Mouse (Mus musculus): ENCODE results near the gene Gjb3.

The Gjb3 gene

DNA sequence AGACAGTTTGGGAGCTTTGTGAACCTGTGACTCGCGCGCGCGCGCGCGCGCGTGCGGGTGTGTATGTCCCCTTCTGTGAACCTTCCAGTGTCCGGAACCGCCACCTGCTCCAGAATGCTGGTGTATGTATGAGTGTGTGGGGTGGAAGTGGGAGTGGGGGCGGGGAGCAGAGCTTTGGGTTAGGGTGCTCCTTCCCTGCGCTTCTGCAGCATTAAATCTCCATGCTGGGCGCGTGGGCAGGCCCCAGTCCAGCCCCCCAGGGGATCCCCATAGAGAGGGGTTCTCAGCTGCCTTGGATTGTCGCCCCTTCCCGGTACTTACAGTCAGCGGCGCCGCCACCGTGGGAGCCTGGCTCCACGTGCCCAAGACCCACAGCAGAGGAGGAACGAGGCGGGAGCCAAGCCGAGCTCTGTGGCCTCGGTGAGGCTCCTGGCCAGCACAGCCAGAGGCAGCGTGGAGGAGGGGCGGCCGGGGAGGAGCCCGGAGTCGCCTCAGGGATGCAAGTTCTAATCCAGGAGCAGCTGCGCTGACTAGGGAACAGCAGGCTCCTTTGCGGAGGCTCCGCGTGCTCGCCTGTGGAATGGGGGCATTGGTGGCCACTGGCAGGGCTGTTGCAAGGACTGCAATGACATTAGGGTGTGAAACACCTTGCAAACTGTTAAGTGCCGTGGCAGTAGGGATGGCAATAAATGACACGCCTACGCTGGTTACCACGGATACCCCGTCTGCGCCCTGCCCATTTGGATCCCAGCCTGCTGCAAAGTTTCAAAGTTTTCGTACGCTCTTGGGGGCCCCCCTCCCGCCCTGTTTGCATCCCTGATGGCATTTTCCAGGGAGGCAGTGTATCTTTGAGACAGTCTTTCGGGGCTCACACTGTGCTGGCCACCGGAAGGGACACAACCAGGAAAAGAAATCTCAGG is at the start of gene Gjb3:
Gjb3 (minus strand) TSS at position 664 of the 920 bp plus-strand sequence.
- DNase-seq (ENCODE audit: low read depth): no peak

DNA sequence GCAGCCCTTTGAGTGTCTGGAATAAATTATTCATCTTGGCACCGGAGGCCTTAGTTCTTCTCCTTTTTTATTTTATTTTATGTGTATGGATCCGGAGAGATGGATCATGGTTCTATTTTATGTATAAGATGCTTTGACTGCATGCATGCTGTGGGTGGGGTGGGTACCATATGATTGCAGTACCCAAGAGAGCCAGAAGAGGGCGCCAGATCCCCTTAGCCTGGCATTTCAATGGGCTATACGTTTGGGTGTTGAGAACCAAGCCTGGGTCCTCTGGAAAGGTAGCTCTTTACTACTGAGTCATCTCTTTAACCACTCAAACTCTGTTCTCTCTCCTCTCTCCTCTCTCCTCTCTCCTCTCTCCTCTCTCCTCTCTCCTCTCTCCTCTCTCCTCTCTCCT is 46.7 kb upstream of the Gjb3 start:
- peak; percentile 25 for DNase-seq (ENCODE audit: low read depth)

DNA sequence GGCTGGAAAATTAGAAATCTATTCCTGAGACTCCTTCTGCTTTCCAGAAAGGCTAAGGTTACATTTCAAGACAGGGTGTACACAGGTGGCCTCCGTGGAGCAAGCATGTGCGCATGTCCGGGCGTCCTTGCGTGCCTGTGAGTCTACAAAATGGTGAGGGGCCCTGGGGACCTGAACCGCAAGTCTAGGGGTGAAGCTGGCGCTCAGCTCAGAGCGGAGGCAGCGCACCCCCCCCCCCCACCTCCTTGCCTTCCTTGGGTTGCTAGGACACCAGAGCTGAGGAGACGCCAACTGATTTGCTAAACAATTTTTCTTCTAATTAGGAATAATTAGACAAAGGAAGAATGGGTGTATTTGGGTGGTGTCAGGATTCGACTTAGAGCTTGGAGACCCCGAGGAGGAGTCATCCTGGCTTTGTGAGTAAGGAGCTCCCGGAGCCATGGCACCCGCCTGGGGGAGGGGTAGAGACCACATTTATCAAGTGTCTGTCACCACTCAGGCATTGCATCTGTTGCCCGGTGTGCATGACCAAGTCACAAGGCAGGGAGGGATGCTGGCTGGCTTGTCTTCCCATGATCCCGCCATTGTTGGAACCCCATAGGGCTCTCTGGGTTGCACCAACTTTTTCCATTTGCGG is 45.0 kb upstream of the Gjb3 start:
- no peak for DNase-seq (ENCODE audit: low read depth)

DNA sequence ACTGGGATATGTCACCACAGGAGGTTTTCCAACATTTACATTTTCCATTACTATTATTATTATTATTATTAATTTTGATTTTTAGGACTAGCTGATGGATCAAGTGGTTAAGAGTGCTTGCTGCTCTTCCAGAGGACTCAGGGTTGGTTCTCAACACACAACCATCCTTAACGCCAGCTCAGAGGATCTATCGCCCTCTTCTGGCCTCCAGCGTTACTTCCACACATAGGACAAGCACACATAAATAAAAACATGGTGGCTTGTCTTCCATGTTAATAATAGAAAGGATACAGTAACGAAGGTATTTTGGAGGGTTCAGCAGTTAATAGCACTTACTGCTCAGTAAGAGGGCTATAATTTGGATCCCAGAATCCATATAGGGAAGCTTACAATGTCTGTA is 44.0 kb upstream of the Gjb3 start:
- no peak for DNase-seq (ENCODE audit: low read depth)

DNA sequence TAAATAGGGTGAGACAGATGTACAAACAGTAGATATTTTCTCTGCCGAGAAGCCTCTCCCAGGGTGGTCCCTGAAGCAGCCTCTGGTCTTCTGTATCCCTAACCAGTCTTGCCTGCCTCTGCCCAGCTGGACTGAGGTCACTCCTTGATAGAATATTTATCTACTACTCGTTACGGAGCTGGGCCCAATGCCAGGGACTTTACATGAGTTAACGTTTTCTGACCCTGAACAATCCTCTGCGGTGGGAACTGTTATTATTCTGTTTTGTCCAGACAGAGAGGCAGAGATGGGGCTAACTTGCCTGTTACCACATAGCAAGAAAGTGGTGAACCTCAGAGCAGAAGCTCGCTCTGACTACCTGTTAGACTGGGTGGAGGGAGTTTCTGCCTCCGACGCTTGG is 42.8 kb upstream of the Gjb3 start:
- DNase-seq (ENCODE audit: low read depth): no peak

DNA sequence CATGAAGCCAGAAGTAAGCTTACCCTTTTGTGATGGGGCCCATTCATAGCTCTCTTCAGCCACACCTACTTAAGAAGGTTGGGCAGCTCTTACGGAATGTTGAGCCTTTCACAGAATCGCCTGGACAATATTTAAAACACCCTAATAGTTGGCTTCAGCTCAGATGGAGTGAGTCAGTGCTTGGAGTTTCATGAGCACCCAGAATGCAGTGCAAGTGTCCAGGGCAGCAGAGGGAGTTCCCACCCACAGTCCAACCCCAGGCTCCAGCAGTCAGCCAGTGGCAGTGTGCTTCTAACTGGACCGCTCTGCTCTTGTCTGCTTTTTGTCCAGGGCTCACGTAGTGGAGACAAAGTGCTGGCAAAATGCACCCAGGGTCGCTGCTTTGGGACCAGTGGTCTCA is 40.9 kb upstream of the Gjb3 start:
- DNase-seq (ENCODE audit: low read depth): no peak

DNA sequence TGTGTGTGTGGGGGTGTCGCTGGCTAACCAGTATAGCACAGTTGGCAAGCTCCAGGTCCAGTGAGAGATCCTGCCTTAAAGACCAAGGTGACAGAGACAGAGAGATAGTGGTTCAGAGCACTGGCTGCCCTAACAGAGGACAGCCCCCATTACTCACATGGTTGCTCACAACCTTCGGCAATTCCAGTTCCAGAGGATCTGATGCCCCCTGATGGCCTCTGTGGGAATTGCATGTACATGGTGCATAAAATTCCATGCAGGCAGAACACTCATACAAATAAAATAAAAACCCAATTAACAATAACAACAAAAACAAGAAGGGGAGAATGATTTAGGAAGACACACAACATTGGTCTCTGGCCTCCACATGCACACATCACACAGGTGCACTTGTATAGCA is 39.8 kb upstream of the Gjb3 start:
- DNase-seq (ENCODE audit: low read depth): peak; percentile 21

DNA sequence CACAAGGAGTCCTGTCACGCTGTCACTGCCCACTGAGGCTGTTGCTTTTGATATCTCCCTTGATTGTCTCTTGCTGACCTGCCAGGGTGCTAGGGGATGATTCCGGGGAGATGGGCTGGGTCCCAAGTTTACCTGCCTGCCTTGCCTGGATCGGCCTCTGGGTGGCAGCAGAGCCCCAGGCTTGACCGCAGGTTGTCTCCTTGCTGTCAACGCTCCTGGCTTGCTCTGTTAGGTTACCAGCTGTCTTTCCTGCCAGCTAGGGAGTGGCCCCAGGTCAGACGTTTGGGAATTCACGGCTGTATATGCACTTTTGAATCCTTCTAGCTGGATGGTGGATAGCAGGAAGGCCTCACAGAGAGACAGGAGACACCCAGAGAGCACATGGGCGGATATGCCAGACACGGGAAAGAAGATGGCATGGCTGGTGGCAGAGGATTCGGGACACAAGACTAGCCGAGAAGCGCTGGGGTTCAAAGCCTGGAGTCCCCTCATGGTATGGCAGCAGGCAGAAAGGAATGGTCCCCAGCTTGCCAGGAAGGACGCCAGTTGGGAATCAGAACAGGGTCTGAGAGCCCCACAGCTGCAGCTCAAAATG is 37.8 kb upstream of the Gjb3 start:
- peak; percentile 32 for DNase-seq (ENCODE audit: low read depth)

DNA sequence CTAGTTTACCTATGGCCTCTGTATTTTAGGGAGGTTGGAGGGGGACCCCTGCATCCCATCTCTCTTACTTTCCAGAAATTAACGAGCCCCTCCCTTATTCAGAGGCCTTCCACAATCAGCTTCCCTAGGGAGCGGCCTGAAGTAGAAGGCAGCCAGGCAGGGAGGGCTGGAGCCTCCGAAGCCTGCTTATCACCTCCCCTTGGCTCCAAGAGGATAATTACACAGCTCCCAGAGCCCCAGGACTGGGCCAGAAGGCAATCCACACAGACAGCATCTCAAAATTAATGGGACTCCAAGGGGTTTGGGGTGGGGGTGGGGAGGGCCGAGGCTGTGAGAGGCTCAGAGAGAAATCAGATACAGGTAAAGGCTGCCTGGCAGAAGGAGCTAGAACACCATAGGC is 35.2 kb upstream of the Gjb3 start:
- no peak for DNase-seq (ENCODE audit: low read depth)

DNA sequence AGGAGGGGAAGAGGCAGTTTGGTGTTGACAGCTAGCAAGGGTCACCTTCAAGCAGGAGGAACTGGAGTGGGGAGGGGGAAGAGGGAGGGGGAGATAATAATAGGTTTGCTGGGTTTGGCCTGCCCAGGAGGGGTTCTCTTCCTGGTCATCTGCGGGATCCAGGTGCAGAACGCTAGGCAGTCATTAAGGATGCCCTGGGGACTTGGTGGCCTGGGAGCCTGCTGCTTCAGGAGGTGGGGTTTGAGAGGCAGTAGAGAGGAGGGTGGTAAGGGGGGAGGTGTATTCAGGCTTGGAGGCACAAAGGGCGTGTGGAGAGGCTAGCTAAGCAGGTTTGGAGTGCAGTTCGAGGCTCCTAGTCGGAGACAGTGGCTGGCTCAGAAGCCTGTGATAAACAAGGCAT is 34.8 kb upstream of the Gjb3 start:
- no peak for DNase-seq (ENCODE audit: low read depth)

DNA sequence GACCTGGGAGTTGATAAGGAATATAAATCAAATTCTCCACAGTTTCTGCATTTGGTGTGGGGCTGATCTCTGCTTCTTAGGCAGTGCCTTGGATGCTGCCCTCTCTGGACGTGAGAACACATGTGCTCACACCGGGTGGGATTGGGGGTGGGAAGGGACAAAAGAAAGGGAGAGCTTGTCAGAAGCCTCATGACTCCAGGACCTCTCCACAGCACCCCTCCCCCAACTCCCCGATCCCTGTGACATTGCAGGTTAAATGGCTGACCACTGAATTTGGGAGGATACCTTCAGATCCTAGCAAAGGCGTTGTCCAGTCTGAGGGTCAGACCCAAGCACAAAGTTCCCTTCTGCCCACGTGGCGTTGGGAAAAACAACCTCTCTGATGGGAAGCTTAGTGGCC is 33.8 kb upstream of the Gjb3 start:
- no peak for DNase-seq (ENCODE audit: low read depth)

DNA sequence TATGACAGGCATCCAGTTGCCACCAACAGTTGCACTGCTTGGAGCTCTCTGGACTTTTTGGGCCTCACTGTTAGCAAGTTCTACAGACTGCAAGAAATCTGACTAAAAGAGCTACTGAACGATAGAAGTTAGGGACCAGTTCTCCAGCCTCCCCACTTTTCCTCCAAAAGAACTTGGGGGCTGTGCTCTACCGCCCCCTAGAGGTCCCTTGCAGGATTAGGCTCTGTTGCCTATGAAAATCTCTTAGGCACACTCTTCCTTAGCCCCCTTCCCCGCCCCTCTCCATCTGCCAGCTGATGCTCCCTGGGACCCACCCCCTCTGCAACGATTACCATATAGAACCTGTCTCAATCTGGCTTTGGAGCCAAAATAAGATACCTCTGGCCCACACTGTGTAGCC is 32.7 kb upstream of the Gjb3 start:
- DNase-seq (ENCODE audit: low read depth): peak; percentile 12

DNA sequence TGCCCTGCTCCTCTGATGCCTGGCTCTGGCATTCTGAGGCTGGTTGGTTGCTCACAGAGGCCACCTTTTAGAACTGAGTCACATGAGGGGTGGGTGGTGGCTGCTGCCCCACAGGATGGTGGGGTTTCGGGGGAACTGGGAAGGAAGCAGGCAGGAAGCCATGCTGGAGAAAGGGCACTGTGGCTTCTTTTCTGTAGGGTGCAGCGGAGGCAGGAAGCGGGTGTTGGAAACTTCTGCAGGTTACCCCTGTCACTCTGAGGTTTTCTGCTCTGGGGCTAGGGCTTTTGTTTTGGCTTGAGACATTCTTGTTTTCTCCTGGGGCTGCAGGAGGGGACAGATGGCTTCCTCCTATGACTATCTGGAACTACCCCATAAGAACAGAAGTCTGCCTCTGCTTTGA is 31.9 kb upstream of the Gjb3 start:
- no peak for DNase-seq (ENCODE audit: low read depth)

DNA sequence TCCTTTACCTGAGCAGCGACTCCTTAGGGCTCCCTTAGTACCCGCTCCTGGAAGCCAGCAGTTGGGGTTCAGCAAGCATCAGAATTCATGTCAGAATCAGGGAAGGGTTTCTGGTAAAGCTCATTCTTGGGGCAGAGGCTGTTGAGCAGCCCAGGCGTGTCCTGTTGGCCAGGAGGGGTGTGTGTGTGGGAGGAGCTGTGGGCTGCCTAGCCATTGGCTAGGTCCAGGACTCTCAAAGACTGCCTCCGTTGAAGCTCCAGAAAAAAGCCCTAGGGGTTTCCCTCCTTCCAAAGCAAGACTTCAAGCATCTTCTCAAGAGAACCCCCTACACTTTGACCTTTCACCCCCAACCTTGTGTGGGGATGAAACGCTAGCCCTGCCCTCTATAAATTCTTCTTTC is 27.4 kb upstream of the Gjb3 start, which contains the start of gene Gjb5:
Gjb5 (minus strand) TSS at position 164 of the 400 bp plus-strand sequence.
- no peak for DNase-seq (ENCODE audit: low read depth)

DNA sequence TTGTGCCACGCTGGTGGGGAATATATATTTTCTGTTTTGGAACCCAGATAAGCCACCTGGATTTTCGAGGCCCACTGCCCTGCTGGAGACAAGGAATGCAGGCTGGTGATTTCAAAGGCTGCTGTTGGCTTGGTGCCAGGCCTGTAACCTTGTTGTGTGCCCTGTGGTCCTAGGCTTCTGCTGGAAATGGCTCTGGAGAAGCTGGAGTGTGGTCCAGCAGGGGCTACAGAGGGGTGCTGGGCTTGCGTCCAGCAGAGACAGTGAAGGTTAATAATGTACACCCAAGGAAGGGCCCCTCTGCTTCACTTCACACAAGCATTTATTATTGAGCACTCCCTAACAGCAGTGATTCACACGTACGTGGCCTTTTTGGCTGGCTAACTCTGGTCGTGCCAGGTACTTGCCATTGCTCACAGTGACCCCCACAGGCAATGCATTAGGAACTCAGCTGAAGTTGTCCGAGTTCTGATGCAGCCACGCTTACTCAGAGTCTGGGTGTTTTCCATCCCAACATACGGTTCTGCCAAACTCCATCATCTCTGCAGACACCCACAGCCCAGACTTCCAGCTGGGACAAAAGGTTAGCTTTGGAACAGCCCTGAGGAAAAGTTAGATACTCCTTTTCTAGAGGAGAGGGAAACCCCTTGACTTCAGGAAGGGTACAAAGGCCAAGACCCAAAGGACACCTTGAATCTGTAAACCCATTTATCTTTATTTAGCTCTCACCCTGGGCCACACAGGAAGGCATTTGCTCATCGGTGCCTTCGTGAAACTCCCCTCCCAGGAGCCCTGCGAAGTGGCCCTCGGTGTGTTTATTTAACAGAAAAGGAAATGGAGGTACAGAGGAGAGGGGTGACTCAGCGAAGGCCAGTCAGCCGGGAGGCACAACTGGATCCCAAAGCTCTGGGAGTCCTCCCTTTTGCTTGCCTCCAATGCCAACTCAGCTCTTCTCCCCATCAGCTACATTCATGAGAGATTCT is 24.2 kb upstream of the Gjb3 start:
- DNase-seq (ENCODE audit: low read depth): no peak

DNA sequence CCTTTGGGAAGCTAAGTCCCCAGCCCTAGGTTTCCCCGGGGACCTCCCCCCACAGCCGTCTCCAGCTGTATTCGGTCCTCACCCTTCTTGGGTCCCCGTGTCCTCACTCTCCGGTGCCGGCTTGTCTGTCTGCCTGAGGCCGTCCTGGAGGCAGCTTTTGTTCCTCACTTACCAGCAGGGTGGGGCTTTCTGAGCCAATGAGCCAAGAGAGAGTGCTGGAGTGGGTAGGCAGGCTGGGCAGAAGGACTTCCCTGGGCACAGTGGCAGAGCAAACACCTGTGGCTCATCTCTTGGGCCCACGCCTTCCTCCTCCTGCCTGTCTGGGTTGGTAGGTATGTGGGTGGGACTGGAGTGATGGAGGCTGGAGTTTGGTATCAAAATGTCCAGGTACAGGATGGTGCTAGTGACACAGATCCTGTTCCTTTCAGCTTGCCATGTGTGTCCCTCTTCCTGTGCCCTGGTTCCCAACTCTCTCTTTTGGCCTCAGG is 23.4 kb upstream of the Gjb3 start, which contains the start of gene Gjb4:
Gjb4 (minus strand) TSS at position 131 of the 488 bp plus-strand sequence.
- no peak for DNase-seq (ENCODE audit: low read depth)

DNA sequence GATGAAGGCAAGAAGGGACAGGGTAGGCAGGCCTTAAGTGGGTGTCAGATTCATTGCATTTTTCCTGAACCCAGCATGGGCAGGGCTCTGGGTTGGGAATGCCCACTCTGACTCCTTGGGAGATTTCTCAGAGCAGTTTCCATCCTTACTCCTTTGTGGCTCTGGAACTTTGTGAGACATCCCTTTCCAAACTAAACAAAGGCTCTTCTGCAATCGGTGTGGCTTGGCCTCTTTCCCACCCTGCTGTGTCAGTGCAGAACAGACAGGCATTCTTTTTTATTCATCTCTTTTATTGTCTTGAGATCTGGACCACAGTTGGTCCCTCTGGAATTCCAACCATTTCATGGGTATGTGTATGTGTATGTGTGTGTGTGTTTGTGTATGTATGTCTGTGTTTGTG is 21.9 kb upstream of the Gjb3 start:
- no peak for DNase-seq (ENCODE audit: low read depth)

DNA sequence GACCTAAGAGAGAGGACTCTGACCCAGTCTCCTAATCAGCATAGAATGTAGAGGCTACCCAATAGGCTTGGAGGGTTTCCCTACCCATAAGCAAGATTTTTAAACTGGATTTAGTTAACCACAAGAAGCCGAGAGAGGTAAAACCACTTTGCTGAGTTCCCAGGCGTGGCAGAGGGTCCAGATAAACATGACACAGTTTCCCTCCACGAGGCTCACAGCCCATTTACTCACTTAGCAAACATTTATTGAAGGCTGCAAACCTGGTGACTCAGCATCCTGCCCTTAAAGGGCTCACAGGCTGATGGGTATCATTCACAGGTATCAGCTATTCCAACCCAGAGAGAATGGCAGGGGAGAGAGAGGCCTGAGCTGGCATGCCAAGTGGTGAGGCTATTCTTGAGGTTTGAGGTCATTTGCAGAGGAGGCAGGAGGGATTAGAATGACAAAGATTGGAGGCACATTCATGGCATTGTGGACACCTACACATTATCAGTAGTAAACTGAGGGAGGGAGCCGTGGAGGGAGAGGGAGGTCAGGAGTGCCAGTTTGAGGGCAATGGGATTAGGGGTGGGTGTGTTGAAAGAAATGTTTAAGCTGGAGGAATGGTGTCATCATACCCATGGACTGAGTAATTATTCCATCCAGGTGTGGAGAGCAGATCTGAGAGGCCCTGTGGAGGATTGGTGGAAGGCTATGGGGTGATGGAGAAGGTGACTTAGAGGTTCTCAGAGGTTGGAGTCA is 19.1 kb upstream of the Gjb3 start:
- DNase-seq (ENCODE audit: low read depth): no peak

DNA sequence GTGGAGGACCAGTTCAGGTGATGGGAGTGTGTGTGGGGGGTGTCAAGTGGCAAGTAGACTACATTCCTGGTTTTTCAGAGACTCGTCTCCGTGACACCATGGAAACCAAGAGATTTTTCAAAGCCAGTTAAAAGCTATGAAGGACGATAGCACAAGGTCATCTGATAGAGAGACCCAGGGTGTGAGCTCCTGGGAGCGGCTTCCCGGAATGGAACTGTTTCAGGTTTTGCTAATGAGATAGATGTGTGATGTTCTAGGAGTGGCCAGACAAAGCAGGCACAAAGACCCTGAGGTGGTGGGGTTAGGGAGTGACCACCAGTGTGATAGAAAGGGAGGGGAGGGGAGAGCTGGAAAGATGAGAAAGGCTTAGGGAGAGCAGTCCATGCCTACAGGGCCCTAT is 14.4 kb upstream of the Gjb3 start:
- no peak for DNase-seq (ENCODE audit: low read depth)

DNA sequence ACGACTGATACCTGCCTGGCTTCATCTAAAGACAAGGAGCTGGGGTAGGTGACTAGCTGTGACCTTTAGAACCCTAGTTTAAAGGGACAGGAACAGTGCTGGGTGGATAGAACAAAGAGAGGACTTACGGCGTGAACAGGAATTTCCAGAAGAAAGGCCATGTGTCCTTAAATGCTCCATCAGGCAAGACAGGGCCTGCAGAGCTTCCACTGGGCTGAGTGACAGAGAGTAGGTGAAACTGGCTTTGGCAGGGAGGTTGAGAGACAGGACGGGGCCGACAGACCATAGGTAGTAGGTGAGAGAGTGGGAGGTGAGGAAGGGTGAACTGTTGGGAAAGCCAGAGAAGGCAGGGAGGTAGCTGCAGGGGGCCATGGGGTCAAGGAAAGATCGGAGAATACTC is 10.7 kb upstream of the Gjb3 start:
- DNase-seq (ENCODE audit: low read depth): no peak

DNA sequence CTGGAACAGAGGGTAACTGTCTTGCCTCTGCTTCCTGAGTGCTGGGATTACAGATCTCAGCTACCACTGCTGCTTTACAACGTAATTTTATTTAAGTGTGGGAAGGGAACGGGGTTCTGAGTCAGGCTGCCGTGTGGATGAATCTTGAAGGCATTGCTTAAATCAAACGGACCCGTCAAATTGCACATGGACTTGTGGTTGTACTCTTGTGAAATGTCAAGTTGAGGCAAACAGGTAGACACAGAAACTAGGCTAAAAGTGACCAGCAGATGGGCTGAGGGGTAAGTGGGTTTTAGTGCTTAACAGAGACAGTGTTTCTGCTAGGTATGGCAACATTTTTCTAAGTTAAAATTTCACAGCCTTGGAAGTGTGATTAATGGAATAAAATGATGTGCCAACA is 7.0 kb upstream of the Gjb3 start:
- DNase-seq (ENCODE audit: low read depth): no peak

Data from induced T-regulatory cell, adult 2 months (primary cell).